Mouse (Mus musculus) lung, embryonic 16.5 days (tissue): ENCODE results near the gene Sec14l1. TPM values are rescaled to one million over a fixed set of nuclear protein-coding genes. Genes with fewer than 3 reads are reported as not detected.

ENCODE experiments used
- ATAC-seq: fragments of 200-750 bp; cut with Nextera tagmentation; 2 replicates; pipeline ENCODE4 v1.8.0; 2017; ENCODE audit warnings: low read depth, mild to moderate bottlenecking, moderate library complexity
- H3K27ac ChIP-seq: fragments of 300-500 bp; sonication (generic); 2 replicates; pipeline ENCODE4 v1.5.1; 2014; ENCODE audit warnings: mild to moderate bottlenecking, control low read depth, low read length
- H3K27me3 ChIP-seq: fragments of 300-500 bp; sonication (generic); 2 replicates; pipeline ENCODE4 v1.6.1; 2014; ENCODE audit warnings: low read depth, low read length, mixed read lengths; ENCODE audit not compliant: control insufficient read depth, insufficient read depth
- H3K36me3 ChIP-seq: fragments of 300-500 bp; sonication (generic); 2 replicates; pipeline ENCODE4 v1.6.1; 2014; ENCODE audit warnings: low read length; ENCODE audit not compliant: control insufficient read depth, insufficient read depth
- H3K4me1 ChIP-seq: fragments of 300-500 bp; sonication (generic); replicated peaks from 2 replicates; pipeline ENCODE4 v1.6.1; 2014; ENCODE audit warnings: low read length, mixed read lengths; ENCODE audit not compliant: control insufficient read depth, insufficient read depth
- H3K4me2 ChIP-seq: fragments of 300-500 bp; sonication (generic); 2 replicates; pipeline ENCODE4 v1.6.1; 2014; ENCODE audit warnings: low read depth, low read length, control low read depth
- H3K4me3 ChIP-seq: fragments of 300-500 bp; sonication (generic); 2 replicates; pipeline ENCODE4 v1.5.1; 2014; ENCODE audit warnings: mild to moderate bottlenecking, low read length, control low read depth
- H3K9ac ChIP-seq: fragments of 300-500 bp; sonication (generic); 2 replicates; pipeline ENCODE4 v1.6.1; 2014; ENCODE audit warnings: low read length, control low read depth
- H3K9me3 ChIP-seq: fragments of 300-500 bp; sonication (generic); 2 replicates; pipeline ENCODE4 v1.6.1; 2016; ENCODE audit warnings: low read length; ENCODE audit not compliant: control insufficient read depth
- WGBS: fragments of 180-500 bp; shearing (Covaris S2); extraction: QIAGEN DNeasy Blood & Tissue Kit; methylation state at CpG from one replicate; pipeline ENCODE4 v1.1.7; 2014; 5-methylcytosine and 5-hydroxymethylcytosine counted together
- polyA plus RNA-seq: library from polyadenylated mRNA; unstranded; fragments of >200 nt; fragmentation: Nextera tagmentation; extraction: Ambion mirVana; gene quantifications from 2 replicates; pipeline ENCODE4 v1.2.1, GENCODE M21; 2015

The Sec14l1 gene
- polyA plus RNA-seq, 1 experiment from 2014 or later, result 76.5 TPM

DNA sequence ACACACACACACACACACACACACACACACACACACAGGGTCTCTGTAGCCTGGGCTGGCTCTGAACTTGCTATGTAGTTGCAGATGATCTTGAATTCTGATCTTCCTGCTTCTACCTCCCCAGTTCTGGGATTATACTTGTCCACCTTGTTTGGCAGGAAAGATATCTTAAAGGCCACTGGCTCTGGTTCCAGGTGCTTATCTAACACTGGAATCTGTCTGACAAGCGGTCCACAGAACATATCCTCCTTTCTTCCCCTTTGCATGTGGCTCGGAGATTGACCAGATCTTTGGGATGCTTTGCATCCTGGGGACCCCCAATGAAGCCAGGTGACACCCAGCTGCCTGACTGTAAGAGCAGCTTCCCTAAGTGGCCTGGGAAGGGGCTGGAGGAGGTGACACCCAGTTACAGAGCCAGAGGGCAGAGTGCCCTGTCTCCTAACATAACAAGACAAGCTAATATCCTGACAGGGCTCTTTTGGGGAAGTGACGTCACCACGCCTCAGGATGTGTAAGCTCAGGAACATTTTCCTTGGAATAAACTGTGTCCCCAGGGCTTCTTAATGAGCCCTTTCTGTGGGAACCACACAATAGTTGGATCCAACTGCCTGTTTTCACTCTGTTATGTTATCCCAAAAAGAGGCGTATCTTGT lies 20.9 kb upstream of the Sec14l1 start:
- H3K27ac ChIP-seq, result peak overlapping the region; percentile 43
- no peak overlapping the region for H3K4me3 ChIP-seq
- WGBS, result 49% methylated on average over 5 of the region's 5 CpGs
- H3K9ac ChIP-seq, result peak overlapping the region; percentile 17; the same call in 1 of the 2 replicates
- peaks cover 38% of the 10 kb centered on the region for H3K4me1 ChIP-seq
- no peaks in the 10 kb centered on the region for H3K9me3 ChIP-seq
- no peak overlapping the region for H3K4me2 ChIP-seq
- no peak for ATAC-seq
- no peaks in the 10 kb centered on the region for H3K36me3 ChIP-seq
- H3K27me3 ChIP-seq, result no peaks in the 10 kb centered on the region

DNA sequence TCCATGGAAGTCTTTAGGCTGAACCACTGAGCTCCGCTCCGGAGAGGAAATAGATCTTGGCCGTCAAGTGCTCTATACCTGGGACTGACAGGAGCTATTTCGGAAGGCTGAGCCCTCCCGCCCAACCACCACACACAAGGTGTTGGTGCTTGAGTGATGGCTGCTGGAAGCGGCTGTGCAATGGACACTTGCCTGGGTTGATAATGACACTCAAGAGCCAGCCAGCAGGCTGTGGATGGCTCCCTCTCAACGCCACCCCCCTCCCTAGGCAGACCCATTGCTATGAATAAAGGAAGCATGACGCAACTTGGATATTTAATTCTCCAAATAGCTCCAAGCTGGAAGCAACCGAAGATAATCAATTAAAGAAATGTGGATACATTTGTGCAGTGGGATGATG lies 20.3 kb upstream of the Sec14l1 start:
- H3K4me2 ChIP-seq, result no peak overlapping the region
- no peaks in the 10 kb centered on the region for H3K27me3 ChIP-seq
- peak overlapping the region; percentile 43 for H3K27ac ChIP-seq
- ATAC-seq, result no peak
- no peak overlapping the region for H3K9ac ChIP-seq
- no peak overlapping the region for H3K4me3 ChIP-seq
- H3K4me1 ChIP-seq, result peaks cover 38% of the 10 kb centered on the region
- H3K36me3 ChIP-seq, result no peaks in the 10 kb centered on the region
- no peaks in the 10 kb centered on the region for H3K9me3 ChIP-seq
- WGBS, result 63% methylated on average over 9 of the region's 9 CpGs

DNA sequence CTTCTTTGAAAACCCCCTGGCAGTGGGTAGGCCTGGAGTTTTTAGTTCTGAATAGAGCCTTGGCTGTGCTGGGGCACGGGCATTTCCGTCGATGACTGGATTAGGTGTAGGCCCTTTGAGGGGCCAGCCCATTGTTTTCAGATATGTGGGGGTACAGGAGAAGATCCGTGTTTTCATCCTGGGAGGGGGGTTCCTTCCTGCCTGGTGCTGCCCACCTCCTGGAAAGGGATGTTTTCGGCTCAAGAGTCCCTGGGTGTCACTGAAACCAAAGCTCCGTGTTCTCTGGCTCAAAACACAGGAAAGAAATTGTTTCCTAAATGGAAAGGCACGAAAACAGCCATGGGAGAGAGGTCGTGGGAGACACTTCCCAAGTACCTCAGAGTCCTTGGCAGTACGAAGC lies 17.9 kb upstream of the Sec14l1 start:
- no peak for ATAC-seq
- Histone ChIP-seq H3K9ac (no peak overlapping the region), H3K4me2 (no peak overlapping the region), H3K4me1 (peaks cover 28% of the 10 kb centered on the region), H3K27me3 (no peaks in the 10 kb centered on the region), H3K27ac (peak overlapping the region; percentile 71), H3K4me3 (no peak overlapping the region), H3K9me3 (no peaks in the 10 kb centered on the region), H3K36me3 (no peaks in the 10 kb centered on the region)
- 56% methylated on average over 9 of the region's 9 CpGs for WGBS

DNA sequence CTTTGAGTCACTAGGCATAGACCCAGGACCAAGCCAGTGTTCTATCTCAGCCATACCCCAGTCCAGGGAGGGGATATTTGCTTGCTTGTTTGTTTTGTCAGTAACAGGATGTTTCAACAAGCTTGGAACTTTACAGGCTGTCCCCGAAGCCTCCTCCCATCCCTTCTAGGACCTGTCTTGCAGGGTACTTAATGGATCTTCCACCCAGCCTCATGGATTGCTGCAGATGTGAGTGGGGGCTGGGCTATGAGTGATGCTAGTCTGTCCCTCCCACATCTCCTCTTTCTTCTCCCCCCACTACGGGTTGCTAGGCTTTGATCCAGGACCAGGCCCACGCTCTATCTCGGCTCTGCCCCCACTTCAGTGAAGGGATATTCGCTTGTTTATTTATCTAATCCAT lies 16.8 kb upstream of the Sec14l1 start:
- WGBS, result 13% methylated on average over 5 of the region's 5 CpGs
- Histone ChIP-seq H3K27ac (peak overlapping the region; percentile 50), H3K9ac (no peak overlapping the region), H3K4me3 (no peak overlapping the region), H3K36me3 (no peaks in the 10 kb centered on the region), H3K4me1 (peaks cover 19% of the 10 kb centered on the region), H3K27me3 (no peaks in the 10 kb centered on the region), H3K9me3 (no peaks in the 10 kb centered on the region), H3K4me2 (no peak overlapping the region)
- peak; percentile 51 for ATAC-seq

DNA sequence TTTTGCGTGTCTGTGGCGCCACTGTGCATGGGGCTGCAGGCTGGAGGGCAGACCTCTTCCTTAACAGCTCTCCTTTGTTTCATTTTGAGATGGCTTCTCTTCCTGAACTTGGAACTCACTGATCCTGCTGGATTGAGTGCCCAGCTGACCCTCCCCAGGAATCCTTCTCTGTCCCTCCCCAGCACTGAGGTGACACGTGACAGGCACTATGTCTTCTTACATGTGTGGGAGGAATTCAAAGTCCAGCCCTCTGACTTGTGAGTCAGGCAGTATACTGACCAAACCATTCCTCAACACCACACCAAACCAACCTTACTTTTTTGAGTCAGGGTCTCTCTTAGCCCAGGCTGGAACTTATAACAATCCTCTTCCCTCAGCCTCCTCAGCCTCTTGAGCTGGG lies 16.2 kb upstream of the Sec14l1 start:
- no peak overlapping the region for H3K4me3 ChIP-seq
- 0 out of 2 replicates have a peak overlapping the region, but pooled peaks have one; percentile 9 for H3K9ac ChIP-seq
- H3K27me3 ChIP-seq, result no peaks in the 10 kb centered on the region
- no peak overlapping the region for H3K4me2 ChIP-seq
- no peaks in the 10 kb centered on the region for H3K9me3 ChIP-seq
- peak overlapping the region; percentile 50 for H3K27ac ChIP-seq
- ATAC-seq, result no peak
- WGBS, result 58% methylated on average over 3 of the region's 3 CpGs
- no peaks in the 10 kb centered on the region for H3K36me3 ChIP-seq
- peaks cover 25% of the 10 kb centered on the region for H3K4me1 ChIP-seq

DNA sequence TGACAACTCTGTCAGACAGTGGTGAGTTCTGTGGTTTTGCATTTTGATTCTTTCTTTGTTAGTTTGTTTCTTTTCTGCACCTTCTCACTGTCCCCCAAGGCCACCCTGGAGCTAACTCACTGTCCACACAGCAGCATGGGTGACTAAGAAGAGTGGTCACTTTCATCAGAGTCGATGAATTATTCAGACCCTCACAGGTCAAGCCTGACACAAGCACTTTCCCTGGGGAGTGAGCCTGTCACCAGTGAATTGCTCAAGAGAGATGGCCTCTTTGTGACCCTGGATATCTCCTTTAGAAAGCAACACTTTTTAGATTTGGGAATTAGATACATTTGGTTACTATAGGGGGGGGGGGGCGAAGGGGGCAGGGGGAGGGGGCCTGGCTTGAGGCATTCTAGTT lies 15.6 kb upstream of the Sec14l1 start:
- WGBS, result 70% methylated on average over 2 of the region's 2 CpGs
- Histone ChIP-seq H3K9me3 (no peaks in the 10 kb centered on the region), H3K4me2 (no peak overlapping the region), H3K27ac (no peak overlapping the region), H3K27me3 (no peaks in the 10 kb centered on the region), H3K36me3 (no peaks in the 10 kb centered on the region), H3K4me1 (peaks cover 26% of the 10 kb centered on the region), H3K4me3 (no peak overlapping the region), H3K9ac (no peak overlapping the region)
- no peak for ATAC-seq

DNA sequence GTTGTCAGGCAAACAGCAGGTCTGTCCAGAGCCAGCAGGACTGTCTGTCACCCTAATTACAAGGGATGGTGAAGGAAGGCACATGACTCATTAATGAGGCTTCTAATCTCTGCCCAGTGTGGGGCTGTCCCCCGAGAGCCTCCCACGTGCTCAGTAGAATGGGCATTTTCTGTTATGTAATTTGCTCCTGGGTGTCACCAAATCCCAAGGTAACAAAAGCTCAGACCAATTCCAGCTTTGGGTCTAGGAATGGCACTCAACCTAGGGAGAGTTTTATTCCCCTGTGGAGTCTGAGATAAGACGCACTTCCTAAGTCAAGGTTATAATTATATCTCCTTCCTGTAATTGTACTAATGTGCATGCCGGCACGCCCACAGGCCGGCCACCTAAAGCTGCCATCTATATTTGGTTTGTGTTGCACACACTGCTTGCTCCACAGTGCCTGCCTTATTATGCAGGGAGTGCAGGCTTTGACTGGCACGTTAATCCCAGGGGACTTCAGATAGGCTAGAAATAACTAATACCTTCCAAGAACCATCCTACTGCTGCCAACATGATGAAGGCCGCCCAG lies 13.5 kb upstream of the Sec14l1 start:
- peak; percentile 56 for ATAC-seq
- H3K4me1 ChIP-seq, result peaks cover 28% of the 10 kb centered on the region
- WGBS, result 64% methylated on average over 8 of the region's 8 CpGs

DNA sequence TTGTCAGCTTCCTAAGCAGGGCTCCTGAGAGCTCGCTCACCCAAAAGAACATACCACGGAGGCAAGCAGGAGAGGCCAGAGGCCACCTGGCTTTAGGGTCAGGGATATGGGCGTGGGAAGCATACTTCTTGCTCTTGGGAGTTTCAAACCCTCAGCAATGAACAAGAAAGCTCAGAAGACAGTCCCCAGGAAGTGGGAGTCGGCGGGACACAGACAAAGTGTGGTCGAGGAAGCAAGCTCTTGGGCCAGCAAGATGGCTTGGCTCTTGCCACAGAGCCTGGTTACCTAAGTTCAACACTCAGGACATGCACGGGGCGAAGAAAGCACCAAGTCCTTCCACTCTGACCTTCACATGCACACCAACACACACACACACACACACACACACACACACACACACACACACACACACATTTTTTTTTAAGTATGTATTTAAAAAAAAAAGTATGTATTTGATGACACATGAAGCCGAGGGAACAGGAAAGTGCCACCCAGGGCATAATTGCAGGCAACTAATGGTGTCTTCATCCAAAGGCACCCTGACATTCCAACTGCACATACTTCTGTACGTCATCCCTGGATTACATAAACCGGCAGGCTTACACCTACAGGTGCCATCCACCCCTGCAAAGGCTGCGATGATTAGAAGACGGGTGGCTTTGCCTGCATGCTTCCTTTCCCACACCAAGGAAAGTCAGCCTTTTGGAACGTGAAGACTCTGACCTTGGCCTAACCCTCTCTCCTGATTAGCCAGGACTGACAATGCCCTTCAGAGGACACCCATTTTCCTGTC lies 12.8 kb upstream of the Sec14l1 start:
- H3K9ac ChIP-seq, result no peak overlapping the region
- H3K4me2 ChIP-seq, result no peak overlapping the region
- 64% methylated on average over 14 of the region's 14 CpGs for whole genome bisulfite sequencing
- H3K27me3 ChIP-seq, result no peaks in the 10 kb centered on the region
- H3K4me3 ChIP-seq, result no peak overlapping the region
- no peaks in the 10 kb centered on the region for H3K36me3 ChIP-seq
- H3K4me1 ChIP-seq, result peaks cover 28% of the 10 kb centered on the region
- ATAC-seq, result no peak
- no peaks in the 10 kb centered on the region for H3K9me3 ChIP-seq
- peak overlapping the region; percentile 91 for H3K27ac ChIP-seq

More for the DNA sequence above, 13.5 kb upstream of the Sec14l1 start:
- Histone ChIP-seq H3K36me3 (no peaks in the 10 kb centered on the region), H3K27me3 (no peaks in the 10 kb centered on the region), H3K9ac (no peak overlapping the region), H3K9me3 (no peaks in the 10 kb centered on the region), H3K4me3 (no peak overlapping the region), H3K4me2 (no peak overlapping the region), H3K27ac (peak overlapping the region; percentile 91)

DNA sequence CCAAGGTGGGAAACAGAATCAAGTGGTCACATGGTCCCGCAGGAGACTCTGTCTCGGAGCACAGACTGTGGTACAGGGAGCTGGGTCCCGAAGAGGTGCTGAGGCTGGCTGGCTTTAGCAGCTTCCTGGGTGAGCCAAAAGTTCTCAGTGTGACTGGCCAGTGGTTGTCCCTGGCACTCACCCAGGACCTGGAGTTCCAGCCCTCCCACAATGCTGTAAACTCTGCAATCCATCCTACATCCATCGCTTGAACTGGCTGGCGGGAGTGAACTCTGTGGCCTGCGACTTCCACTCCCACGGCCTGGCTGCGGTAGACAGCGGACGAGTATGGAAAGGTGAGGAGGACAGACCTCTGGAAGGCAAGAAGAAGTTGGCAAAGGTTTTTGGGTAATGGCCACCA lies 11.4 kb upstream of the Sec14l1 start:
- Histone ChIP-seq H3K4me3 (no peak overlapping the region), H3K9ac (no peak overlapping the region), H3K4me2 (no peak overlapping the region), H3K27me3 (no peaks in the 10 kb centered on the region), H3K4me1 (peaks cover 24% of the 10 kb centered on the region), H3K27ac (peak overlapping the region; percentile 74), H3K9me3 (no peaks in the 10 kb centered on the region), H3K36me3 (no peaks in the 10 kb centered on the region)
- ATAC-seq, result peak; percentile 32; the same call in 1 of the 2 replicates
- 52% methylated on average over 10 of the region's 10 CpGs for WGBS
